Mouse (Mus musculus): ENCODE results near the gene Kazn.

Kazn gene

GRCm38 (mm10) chr4:142079629-142080486, 159.3 kb downstream of the Kazn start:
- DNase-seq (ENCODE audit: inconsistent ontology term): no peak

GRCm38 (mm10) chr4:142077572-142078271, 161.5 kb downstream of the Kazn start:
- peak; percentile 81 for DNase-seq (ENCODE audit: inconsistent ontology term)

GRCm38 (mm10) chr4:142076883-142077282, 162.3 kb downstream of the Kazn start:
- no peak for DNase-seq (ENCODE audit: inconsistent ontology term)

GRCm38 (mm10) chr4:142075931-142076330, 163.3 kb downstream of the Kazn start:
- DNase-seq (ENCODE audit: inconsistent ontology term): no peak

- no peak for DNase-seq (ENCODE audit: inconsistent ontology term)
Measured at GRCm38 (mm10) chr4:142074060-142074732, 165.0 kb downstream of the Kazn start.

GRCm38 (mm10) chr4:142071243-142071991, 167.8 kb downstream of the Kazn start:
- DNase-seq (ENCODE audit: inconsistent ontology term): peak; percentile 42

GRCm38 (mm10) chr4:142070840-142071239, 168.4 kb downstream of the Kazn start:
- peak; percentile 52 for DNase-seq (ENCODE audit: inconsistent ontology term)

GRCm38 (mm10) chr4:142068899-142069812, 170.0 kb downstream of the Kazn start:
- no peak for DNase-seq (ENCODE audit: inconsistent ontology term)

GRCm38 (mm10) chr4:142066576-142066975, 172.6 kb downstream of the Kazn start:
- no peak for DNase-seq (ENCODE audit: inconsistent ontology term)

GRCm38 (mm10) chr4:142065835-142066234, 173.4 kb downstream of the Kazn start:
- DNase-seq (ENCODE audit: inconsistent ontology term): no peak

- no peak for DNase-seq (ENCODE audit: inconsistent ontology term)
Measured at GRCm38 (mm10) chr4:142065270-142065669, 173.9 kb downstream of the Kazn start.

- DNase-seq (ENCODE audit: inconsistent ontology term): no peak
Measured at GRCm38 (mm10) chr4:142064582-142065228, 174.5 kb downstream of the Kazn start.

GRCm38 (mm10) chr4:142063057-142063534, 176.1 kb downstream of the Kazn start:
- no peak for DNase-seq (ENCODE audit: inconsistent ontology term)

GRCm38 (mm10) chr4:142061485-142062240, 177.5 kb downstream of the Kazn start:
- DNase-seq (ENCODE audit: inconsistent ontology term): no peak

GRCm38 (mm10) chr4:142060455-142061378, 178.5 kb downstream of the Kazn start:
- no peak for DNase-seq (ENCODE audit: inconsistent ontology term)

- no peak for DNase-seq (ENCODE audit: inconsistent ontology term)
Measured at GRCm38 (mm10) chr4:142059841-142060193, 179.4 kb downstream of the Kazn start.

GRCm38 (mm10) chr4:142059113-142059840, 179.9 kb downstream of the Kazn start:
- DNase-seq (ENCODE audit: inconsistent ontology term): no peak
